Mouse (Mus musculus) ES-E14 (cell line): ENCODE results near the gene Gm39566. TPM values are rescaled to one million over a fixed set of nuclear protein-coding genes. Genes with fewer than 3 reads are reported as not detected.

Source experiments
- DNase-seq: peaks from one replicate; pipeline ENCODE4 v3.0.0-alpha.2; 2013; ENCODE audit warnings: low read depth, low spot score
- H3K27ac ChIP-seq: 2 replicates; pipeline ENCODE4 v1.5.1; 2012; ENCODE audit warnings: low read depth, mild to moderate bottlenecking, low read length, moderate library complexity, mixed read lengths; ENCODE audit not compliant: poor library complexity, insufficient read depth, severe bottlenecking
- H3K36me3 ChIP-seq: 2 replicates; pipeline ENCODE4 v1.6.1; 2012; ENCODE audit warnings: mild to moderate bottlenecking, low read length, moderate library complexity, mixed read lengths; ENCODE audit not compliant: control insufficient read depth, poor library complexity, insufficient read depth, severe bottlenecking
- H3K4me1 ChIP-seq, 2 experiments: fragments of 150-350 bp in 1 of 2; sonication (generic) in 1 of 2; 2 replicates each; pipeline ENCODE4 v1.6.1; 2012; ENCODE audit warnings: low read length in 2 of 2, mild to moderate bottlenecking in 1 of 2, mixed read lengths in 1 of 2; ENCODE audit not compliant: control insufficient read depth in 2 of 2, insufficient read depth in 2 of 2, poor library complexity in 1 of 2
- H3K4me3 ChIP-seq, 2 experiments: fragments of 150-350 bp in 1 of 2; sonication (generic) in 1 of 2; 2 replicates each; pipeline ENCODE4 v1.5.1; 2012; ENCODE audit warnings: low read length in 2 of 2, low read depth in 1 of 2, mild to moderate bottlenecking in 1 of 2, mixed read lengths in 1 of 2; ENCODE audit not compliant: insufficient read depth in 1 of 2, poor library complexity in 1 of 2, severe bottlenecking in 1 of 2
- H3K9ac ChIP-seq: 2 replicates; pipeline ENCODE4 v1.6.1; 2012; ENCODE audit warnings: low read depth, mild to moderate bottlenecking, low read length, mixed read lengths; ENCODE audit not compliant: poor library complexity, insufficient read depth, severe bottlenecking
- H3K9me3 ChIP-seq: fragments of 150-350 bp; sonication (generic); 2 replicates; pipeline ENCODE4 v1.6.1; 2012; ENCODE audit warnings: low read depth, mild to moderate bottlenecking, low read length; ENCODE audit not compliant: control insufficient read depth, insufficient read depth
- CHD2 ChIP-seq: IDR thresholded peaks from 2 replicates; pipeline ENCODE4 v1.6.1; 2014; ENCODE audit warnings: mild to moderate bottlenecking, low read depth, low read length, inconsistent platforms
- HCFC1 ChIP-seq: IDR thresholded peaks from 2 replicates; pipeline ENCODE4 v1.6.1; 2012; ENCODE audit warnings: low read length, inconsistent platforms, borderline replicate concordance; ENCODE audit not compliant: insufficient read depth
- MAFK ChIP-seq: IDR thresholded peaks from 2 replicates; pipeline ENCODE4 v1.6.1; 2014; ENCODE audit warnings: mild to moderate bottlenecking, low read depth, low read length, inconsistent platforms; ENCODE audit not compliant: insufficient read depth
- ZC3H11A ChIP-seq: IDR thresholded peaks from 2 replicates; pipeline ENCODE4 v1.6.1; 2012; ENCODE audit warnings: low read depth, mild to moderate bottlenecking, inconsistent platforms, low read length, borderline replicate concordance
- ZNF384 ChIP-seq: IDR thresholded peaks from 2 replicates; pipeline ENCODE4 v1.6.1; 2012; ENCODE audit warnings: low read depth, low read length, inconsistent platforms
- in situ Hi-C, 2 experiments: fragments of 600-800 bp; cut with MboI; formaldehyde crosslinking; loops; one replicate each; pipeline ENCODE4 v1.15.1; 2025; ENCODE audit warnings: low sequenced_read_pairs in 2 of 2, inconsistent platforms in 1 of 2; ENCODE audit not compliant: unreplicated experiment in 2 of 2
- total RNA-seq: library from RNA; depleted of rRNA; stranded (reverse); fragments of 300-350 nt; gene quantifications from 2 replicates; pipeline ENCODE4 v1.2.3, GENCODE M21; 2012

Gm39566 gene
- total RNA-seq, 1 experiment, result not detected

GRCm38 (mm10) chr11:69816520-69816919 is 1.4 kb upstream of the Gm39566 start:
- Histone ChIP-seq H3K9me3 (no peaks in the 10 kb centered on the region), H3K27ac (no peak overlapping the region), H3K36me3 (no peaks in the 10 kb centered on the region), H3K4me3 (no peak overlapping the region), H3K9ac (no peak overlapping the region), H3K4me1 (peaks cover 2 to 7% of the 10 kb centered on the region in 2 experiments; a peak in 1 of 4 replicates)
- in situ Hi-C loops, result no loop called here
- TF ChIP-seq ZNF384, result no peak
- no peak for TF ChIP-seq CHD2
- TF ChIP-seq HCFC1, result no peak
- no peak for TF ChIP-seq ZC3H11A
- no peak for TF ChIP-seq MAFK
- no peak for DNase-seq

- H3K4me1 ChIP-seq, result peaks cover 0 to 2% of the 10 kb centered on the region in 2 experiments; a peak in 1 of 4 replicates
These were observed 4.8 kb downstream of the Gm39566 start for GRCm38 (mm10) chr11:69810280-69810679.

GRCm38 (mm10) chr11:69807641-69808040 is 7.5 kb downstream of the Gm39566 start:
- Histone ChIP-seq H3K36me3 (no peaks in the 10 kb centered on the region; the same call in 1 of the 2 replicates), H3K4me1 (peaks cover 3 to 7% of the 10 kb centered on the region in 2 experiments; a peak in 3 of 4 replicates), H3K27ac (no peak overlapping the region), H3K4me3 (no peak overlapping the region), H3K9me3 (no peaks in the 10 kb centered on the region), H3K9ac (no peak overlapping the region)
- in situ Hi-C loops, result loop anchor here in 1 of 2 experiments (10.0 kb wide), 1 partner anchor 67 kb away; the partner anchor contains the start of gene Tmem95
- DNase-seq, result no peak
- no peak for TF ChIP-seq MAFK
- no peak for TF ChIP-seq ZC3H11A
- no peak for TF ChIP-seq CHD2
- no peak for TF ChIP-seq HCFC1

More at GRCm38 (mm10) chr11:69810280-69810679, 4.8 kb downstream of the Gm39566 start:
- H3K9ac ChIP-seq, result no peak overlapping the region
- no peak for DNase-seq
- in situ Hi-C loops, result no loop called here
- H3K4me3 ChIP-seq, result no peak overlapping the region
- TF ChIP-seq CHD2 (no peak), HCFC1 (no peak), MAFK (no peak), ZC3H11A (no peak), ZNF384 (no peak)
- H3K27ac ChIP-seq, result no peak overlapping the region
- no peaks in the 10 kb centered on the region for H3K36me3 ChIP-seq
- H3K9me3 ChIP-seq, result no peaks in the 10 kb centered on the region

- no peak overlapping the region for H3K9ac ChIP-seq
- H3K27ac ChIP-seq, result no peak overlapping the region
- TF ChIP-seq ZNF384 (no peak), HCFC1 (no peak), ZC3H11A (no peak), MAFK (no peak), CHD2 (no peak)
- in situ Hi-C loops, result loop anchor here in 1 of 2 experiments (10.0 kb wide), 1 partner anchor 68 kb away; the partner anchor contains the start of gene Tmem95
- H3K4me1 ChIP-seq, result peaks cover 3 to 10% of the 10 kb centered on the region in 2 experiments; a peak in 3 of 4 replicates
- H3K4me3 ChIP-seq, result no peak overlapping the region
- no peak for DNase-seq
- H3K36me3 ChIP-seq, result no peaks in the 10 kb centered on the region; the same call in 1 of the 2 replicates
- no peaks in the 10 kb centered on the region for H3K9me3 ChIP-seq
These were observed 8.7 kb downstream of the Gm39566 start for GRCm38 (mm10) chr11:69806378-69806777.
